ENCODE assay signal across 16 mouse cellular contexts in genomic region chr15:85458631-85459082, GRCm38 (mm10). TPM values are rescaled to one million over a fixed set of nuclear protein-coding genes. Genes with fewer than 3 reads are reported as not detected.
DNase-seq lines count a peak whose midpoint lies in the region; ATAC-seq and TF ChIP-seq lines count a peak whose summit lies in the region.
"Had no signal": no experiment of that assay in that cellular context is flagged by ENCODE, and none has a peak within 500 bp of the region (broad histone marks: within the 10 kb centered on the region; RNA-seq: fewer than 3 reads in every experiment).

No protein-coding gene starts in this region.

- peak overlapping the region; percentile 63 for H3K27ac ChIP-seq in layer of hippocampus, adult 2 months
- no peak overlapping the region for H3K27ac ChIP-seq in embryonic facial prominence, embryonic 14.5 days (replicated peaks; ENCODE audit: low read depth, low read length)
- peak overlapping the region; percentile 81 for H3K27ac ChIP-seq in hindbrain, embryonic 14.5 days
- peak overlapping the region; percentile 76 for H3K27ac ChIP-seq in midbrain, embryonic 16.5 days (ENCODE audit: low read length)
- no peak overlapping the region for H3K27ac ChIP-seq in intestine, embryonic 16.5 days (ENCODE audit: low read length)
- H3K27ac ChIP-seq: limb, embryonic 15.5 days had no signal

- H3K4me1 ChIP-seq in embryonic facial prominence, embryonic 14.5 days (ENCODE audit: control insufficient read depth, insufficient read depth, low read length), result no peaks in the 10 kb centered on the region
- H3K4me1 ChIP-seq in hindbrain, embryonic 14.5 days (replicated peaks; ENCODE audit: control insufficient read depth, insufficient read depth, low read length), result peaks cover 73% of the 10 kb centered on the region
- peaks cover 62% of the 10 kb centered on the region for H3K4me1 ChIP-seq in midbrain, embryonic 16.5 days (ENCODE audit: control insufficient read depth, insufficient read depth, low read length)
- no peaks in the 10 kb centered on the region for H3K4me1 ChIP-seq in intestine, embryonic 16.5 days (ENCODE audit: control insufficient read depth, insufficient read depth, low read length)

- no peak for DNase-seq in layer of hippocampus, adult 2 months (ENCODE audit: low spot score in 2 of 2)
- DNase-seq in layer of hippocampus, postnatal 36 days, result no peak
- DNase-seq in embryonic facial prominence, embryonic 14.5 days (ENCODE audit: low spot score), result no peak
- peak; percentile 56 for DNase-seq in hindbrain, embryonic 14.5 days (ENCODE audit: low spot score)
- no peak for DNase-seq in layer of hippocampus, adult 11-12 months (ENCODE audit: low spot score)
- DNase-seq in spleen, adult 18-20 months, result no peak
- DNase-seq: gastrocnemius, postnatal 36 days; kidney, adult 18-20 months; thymus, adult 2 months had no signal

- ATAC-seq in embryonic facial prominence, embryonic 14.5 days (ENCODE audit: low read depth), result 0 out of 2 replicates have a peak, but pooled peaks have one; percentile 39
- 0 out of 2 replicates have a peak, but pooled peaks have one; percentile 45 for ATAC-seq in hindbrain, embryonic 14.5 days (ENCODE audit: low FRiP score)
- peak; percentile 48; the same call in 1 of the 2 replicates for ATAC-seq in midbrain, embryonic 16.5 days
- no peak for ATAC-seq in intestine, embryonic 16.5 days

- peaks cover 55% of the 10 kb centered on the region for H3K36me3 ChIP-seq in embryonic facial prominence, embryonic 14.5 days (ENCODE audit: control insufficient read depth, insufficient read depth, low read length)
- peaks cover 21% of the 10 kb centered on the region; the same call in 1 of the 2 replicates for H3K36me3 ChIP-seq in hindbrain, embryonic 14.5 days (replicated peaks; ENCODE audit: control insufficient read depth, insufficient read depth)
- 0 out of 2 replicates have a peak, but pooled peaks cover 9% of the 10 kb centered on the region for H3K36me3 ChIP-seq in midbrain, embryonic 16.5 days (ENCODE audit: control insufficient read depth, insufficient read depth, low read length)
- no peaks in the 10 kb centered on the region; the same call in 1 of the 2 replicates for H3K36me3 ChIP-seq in intestine, embryonic 16.5 days (ENCODE audit: control insufficient read depth, insufficient read depth, low read length)

- TF ChIP-seq CTCF in layer of hippocampus, adult 2 months (conservative IDR thresholded peaks at IDR 0.05), result no peak

- no peak overlapping the region for H3K9ac ChIP-seq in embryonic facial prominence, embryonic 14.5 days (ENCODE audit: low read depth, low read length)
- no peak overlapping the region for H3K9ac ChIP-seq in hindbrain, embryonic 14.5 days
- H3K9ac ChIP-seq in midbrain, embryonic 16.5 days (ENCODE audit: low read depth, low read length), result no peak overlapping the region
- H3K9ac ChIP-seq in intestine, embryonic 16.5 days (ENCODE audit: low read depth, low read length), result no peak overlapping the region
- H3K9ac ChIP-seq: limb, embryonic 15.5 days had no signal

- H3K9me3 ChIP-seq in embryonic facial prominence, embryonic 14.5 days (ENCODE audit: control insufficient read depth, low read length), result no peaks in the 10 kb centered on the region
- H3K9me3 ChIP-seq in hindbrain, embryonic 14.5 days (ENCODE audit: control insufficient read depth, low read length), result no peaks in the 10 kb centered on the region
- no peaks in the 10 kb centered on the region for H3K9me3 ChIP-seq in midbrain, embryonic 16.5 days (replicated peaks; ENCODE audit: control insufficient read depth, low read length, poor library complexity, severe bottlenecking)
- no peaks in the 10 kb centered on the region for H3K9me3 ChIP-seq in intestine, embryonic 16.5 days (ENCODE audit: control insufficient read depth, low read length)
- H3K9me3 ChIP-seq: limb, embryonic 15.5 days had no signal

- H3K4me2 ChIP-seq in embryonic facial prominence, embryonic 14.5 days (ENCODE audit: low read depth, low read length), result no peak overlapping the region
- no peak overlapping the region for H3K4me2 ChIP-seq in hindbrain, embryonic 14.5 days (replicated peaks)
- no peak overlapping the region for H3K4me2 ChIP-seq in midbrain, embryonic 16.5 days (ENCODE audit: low read length)
- H3K4me2 ChIP-seq in intestine, embryonic 16.5 days (ENCODE audit: low read depth, low read length), result no peak overlapping the region
- H3K4me2 ChIP-seq: limb, embryonic 15.5 days had no signal

- no peaks in the 10 kb centered on the region for H3K27me3 ChIP-seq in embryonic facial prominence, embryonic 14.5 days (replicated peaks; ENCODE audit: control insufficient read depth, insufficient read depth, low read length)
- H3K27me3 ChIP-seq in hindbrain, embryonic 14.5 days (ENCODE audit: control insufficient read depth, insufficient read depth, low read length), result no peaks in the 10 kb centered on the region
- H3K27me3 ChIP-seq in midbrain, embryonic 16.5 days (ENCODE audit: control insufficient read depth, insufficient read depth, low read depth, low read length), result no peaks in the 10 kb centered on the region
- H3K27me3 ChIP-seq in intestine, embryonic 16.5 days (replicated peaks; ENCODE audit: control insufficient read depth, insufficient read depth, low read length), result no peaks in the 10 kb centered on the region
- H3K27me3 ChIP-seq: limb, embryonic 15.5 days had no signal

- H3K4me3 ChIP-seq in layer of hippocampus, adult 2 months, result no peak overlapping the region
- H3K4me3 ChIP-seq in embryonic facial prominence, embryonic 14.5 days (ENCODE audit: low read depth, low read length), result no peak overlapping the region
- H3K4me3 ChIP-seq in hindbrain, embryonic 14.5 days (replicated peaks; ENCODE audit: low read length), result no peak overlapping the region
- no peak overlapping the region for H3K4me3 ChIP-seq in midbrain, embryonic 16.5 days (ENCODE audit: low read depth, low read length)
- H3K4me3 ChIP-seq in intestine, embryonic 16.5 days (ENCODE audit: low read length), result no peak overlapping the region
- H3K4me3 ChIP-seq: limb, embryonic 15.5 days had no signal

- 57% methylated on average over 4 of the region's 4 CpGs for WGBS in embryonic facial prominence, embryonic 14.5 days
- WGBS in hindbrain, embryonic 14.5 days, result 10% methylated on average over 4 of the region's 4 CpGs
- 7% methylated on average over 4 of the region's 4 CpGs for WGBS in midbrain, embryonic 16.5 days
- WGBS in intestine, embryonic 16.5 days, result 45% methylated on average over 4 of the region's 4 CpGs

RNA-seq across cellular contexts. Expression of gene 7530416G11Rik, which starts 44.4 kb away (rescaled TPM):
- total RNA-seq in layer of hippocampus, adult 2 months (2021), result not detected
- total RNA-seq in layer of hippocampus, postnatal 36 days (2021), result not detected
- polyA plus RNA-seq in embryonic facial prominence, embryonic 14.5 days (2014; fragmentation: Nextera tagmentation; extraction: Ambion mirVana), result not detected in 2 replicates
- polyA plus RNA-seq in hindbrain, embryonic 14.5 days (2014; fragmentation: Nextera tagmentation; extraction: Ambion mirVana), result not detected in 2 replicates
- not detected in 2 replicates for polyA plus RNA-seq in midbrain, embryonic 16.5 days (2015; fragmentation: Nextera tagmentation; extraction: Ambion mirVana)
- polyA plus RNA-seq in intestine, embryonic 16.5 days (2015; fragmentation: Nextera tagmentation; extraction: Ambion mirVana), result not detected in 2 replicates
- total RNA-seq: gastrocnemius, postnatal 36 days; layer of hippocampus, postnatal 25 days; megakaryocyte progenitor cell, adult 5-6 weeks had no signal
- polyA plus RNA-seq: C2C12; heart, embryonic 16.5 days; limb, embryonic 15.5 days; thymus, adult 2 months had no signal

Comparison
In these comparisons a context has a peak if more than half of its experiments do, and no peak if none do; other contexts are left out.
1. H3K27ac ChIP-seq: peak in layer of hippocampus, adult 2 months (single experiment), hindbrain, embryonic 14.5 days (single experiment) and midbrain, embryonic 16.5 days (single experiment); none in embryonic facial prominence, embryonic 14.5 days (single experiment) and intestine, embryonic 16.5 days (single experiment).